Mouse (Mus musculus) retina, postnatal 1 day (tissue): Measurements from ENCODE around the gene 1110051M20Rik.
A peak's percentile ranks its signal among the peaks of the same experiment; 100 is the strongest.

ENCODE experiments used
- DNase-seq: peaks from one replicate; pipeline ENCODE4 v3.0.0-alpha.2; 2012

The 1110051M20Rik gene

GRCm38 (mm10) chr2:91457656-91458251, 13.2 kb upstream of the 1110051M20Rik start:
- DNase-seq = peak; percentile 62

GRCm38 (mm10) chr2:91457259-91457655, 12.8 kb upstream of the 1110051M20Rik start, which contains the start of gene Lrp4:
Lrp4 (plus strand) TSS chr2:91457511.
- peak; percentile 65 for DNase-seq

GRCm38 (mm10) chr2:91456491-91457100, 12.1 kb upstream of the 1110051M20Rik start:
- no peak for DNase-seq

- DNase-seq = peak; percentile 85
Measured at GRCm38 (mm10) chr2:91455826-91456225, 11.3 kb upstream of the 1110051M20Rik start.

GRCm38 (mm10) chr2:91454434-91454833, 9.9 kb upstream of the 1110051M20Rik start:
- no peak for DNase-seq

- no peak for DNase-seq
Measured at GRCm38 (mm10) chr2:91453231-91454075, 8.9 kb upstream of the 1110051M20Rik start.

- no peak for DNase-seq
Measured at GRCm38 (mm10) chr2:91452658-91453057, 8.2 kb upstream of the 1110051M20Rik start.

GRCm38 (mm10) chr2:91450316-91450715, 5.8 kb upstream of the 1110051M20Rik start:
- DNase-seq = no peak

- no peak for DNase-seq
Measured at GRCm38 (mm10) chr2:91449662-91450061, 5.2 kb upstream of the 1110051M20Rik start.

- no peak for DNase-seq
Measured at GRCm38 (mm10) chr2:91442241-91442640, 2.3 kb downstream of the 1110051M20Rik start.

- DNase-seq = no peak
Measured at GRCm38 (mm10) chr2:91441715-91442114, 2.8 kb downstream of the 1110051M20Rik start.

- DNase-seq = no peak
Measured at GRCm38 (mm10) chr2:91440686-91441085, 3.8 kb downstream of the 1110051M20Rik start.

- no peak for DNase-seq
Measured at GRCm38 (mm10) chr2:91439876-91440275, 4.6 kb downstream of the 1110051M20Rik start.

- no peak for DNase-seq
Measured at GRCm38 (mm10) chr2:91439271-91439670, 5.2 kb downstream of the 1110051M20Rik start.

GRCm38 (mm10) chr2:91437116-91437815, 7.2 kb downstream of the 1110051M20Rik start:
- no peak for DNase-seq

GRCm38 (mm10) chr2:91436713-91437112, 7.8 kb downstream of the 1110051M20Rik start:
- DNase-seq = no peak

GRCm38 (mm10) chr2:91430600-91430919, 13.9 kb downstream of the 1110051M20Rik start:
- peak; percentile 60 for DNase-seq

GRCm38 (mm10) chr2:91429915-91430599, 14.4 kb downstream of the 1110051M20Rik start:
- peak; percentile 55 for DNase-seq

- no peak for DNase-seq
Measured at GRCm38 (mm10) chr2:91429146-91429545, 15.4 kb downstream of the 1110051M20Rik start.

GRCm38 (mm10) chr2:91426321-91426720, 18.2 kb downstream of the 1110051M20Rik start:
- no peak for DNase-seq

- no peak for DNase-seq
Measured at GRCm38 (mm10) chr2:91424061-91424720, 20.3 kb downstream of the 1110051M20Rik start.

GRCm38 (mm10) chr2:91421641-91422040, 22.9 kb downstream of the 1110051M20Rik start:
- no peak for DNase-seq
